Mouse (Mus musculus) CH12.LX (cell line): ENCODE data around the gene Mdp1.

Experiments
- EP300 ChIP-seq: IDR thresholded peaks from 2 replicates; pipeline ENCODE4 v1.6.1; 2011; ENCODE audit warnings: low read length, improper control_type of control experiment
- MAX ChIP-seq: IDR thresholded peaks from 2 replicates; pipeline ENCODE4 v1.6.1; 2011; ENCODE audit warnings: low read length, improper control_type of control experiment
- POLR2A ChIP-seq: IDR thresholded peaks from 2 replicates; pipeline ENCODE4 v1.6.1; 2011; ENCODE audit warnings: low read depth, mild to moderate bottlenecking, improper control_type of control experiment, low read length
- POLR2AphosphoS2 ChIP-seq: IDR thresholded peaks from 2 replicates; pipeline ENCODE4 v1.6.1; 2011; ENCODE audit warnings: low read depth, low read length, improper control_type of control experiment
- RAD21 ChIP-seq: IDR thresholded peaks from 2 replicates; pipeline ENCODE4 v1.6.1; 2011; ENCODE audit warnings: low read depth, mild to moderate bottlenecking, low read length, improper control_type of control experiment, moderate library complexity
- ZMIZ1 ChIP-seq: IDR thresholded peaks from 2 replicates; pipeline ENCODE4 v1.6.1; 2012; ENCODE audit warnings: low read depth, mild to moderate bottlenecking, inconsistent platforms, low read length, improper control_type of control experiment

GRCm38 (mm10) chr14:55642679-55643059, 17.6 kb downstream of the Mdp1 start:
- TF ChIP-seq POLR2A = no peak
- TF ChIP-seq EP300 = no peak
- TF ChIP-seq MAX = no peak
- no peak for TF ChIP-seq ZMIZ1
- TF ChIP-seq POLR2AphosphoS2 = no peak
- TF ChIP-seq RAD21 = no peak
